Mouse (Mus musculus) midbrain, embryonic 13.5 days (tissue): ENCODE results near the gene 4833423E24Rik. TPM values are rescaled to one million over a fixed set of nuclear protein-coding genes. Genes with fewer than 3 reads are reported as not detected.

Source experiments
- ATAC-seq: fragments of 200-750 bp; cut with Nextera tagmentation; 2 replicates; pipeline ENCODE4 v1.8.0; 2017; ENCODE audit warnings: mild to moderate bottlenecking, moderate TSS enrichment, moderate library complexity
- H3K27ac ChIP-seq: fragments of 300-500 bp; sonication (generic); 2 replicates; pipeline ENCODE4 v1.5.1; 2015; ENCODE audit warnings: inconsistent platforms, mild to moderate bottlenecking, moderate library complexity
- H3K27me3 ChIP-seq: fragments of 300-500 bp; sonication (generic); 2 replicates; pipeline ENCODE4 v1.6.1; 2015; ENCODE audit warnings: mild to moderate bottlenecking, inconsistent platforms
- H3K36me3 ChIP-seq: fragments of 300-500 bp; sonication (generic); 2 replicates; pipeline ENCODE4 v1.6.1; 2015; ENCODE audit warnings: mild to moderate bottlenecking, inconsistent platforms
- H3K4me1 ChIP-seq: fragments of 300-500 bp; sonication (generic); replicated peaks from 2 replicates; pipeline ENCODE4 v1.6.1; 2015; ENCODE audit warnings: inconsistent platforms
- H3K4me2 ChIP-seq: fragments of 300-500 bp; sonication (generic); replicated peaks from 2 replicates; pipeline ENCODE4 v1.6.1; 2015; ENCODE audit warnings: moderate library complexity, mild to moderate bottlenecking, inconsistent platforms
- H3K4me3 ChIP-seq: fragments of 300-500 bp; sonication (generic); replicated peaks from 2 replicates; pipeline ENCODE4 v1.5.1; 2015; ENCODE audit warnings: mild to moderate bottlenecking, inconsistent platforms
- H3K9ac ChIP-seq: fragments of 300-500 bp; sonication (generic); replicated peaks from 2 replicates; pipeline ENCODE4 v1.6.1; 2015; ENCODE audit warnings: mild to moderate bottlenecking, inconsistent platforms
- H3K9me3 ChIP-seq: fragments of 300-500 bp; sonication (generic); 2 replicates; pipeline ENCODE4 v1.6.1; 2016; ENCODE audit warnings: mild to moderate bottlenecking, inconsistent platforms
- WGBS: fragments of 180-500 bp; shearing (Covaris S2); methylation state at CpG from one replicate; pipeline ENCODE4 v1.1.7; 2015; 5-methylcytosine and 5-hydroxymethylcytosine counted together
- polyA plus RNA-seq: library from polyadenylated mRNA; unstranded; fragments of >200 nt; fragmentation: Nextera tagmentation; extraction: Ambion mirVana; gene quantifications from 2 replicates; pipeline ENCODE4 v1.2.1, GENCODE M21; 2015

The 4833423E24Rik gene
- polyA plus RNA-seq, 1 experiment from 2014 or later = not detected

DNA sequence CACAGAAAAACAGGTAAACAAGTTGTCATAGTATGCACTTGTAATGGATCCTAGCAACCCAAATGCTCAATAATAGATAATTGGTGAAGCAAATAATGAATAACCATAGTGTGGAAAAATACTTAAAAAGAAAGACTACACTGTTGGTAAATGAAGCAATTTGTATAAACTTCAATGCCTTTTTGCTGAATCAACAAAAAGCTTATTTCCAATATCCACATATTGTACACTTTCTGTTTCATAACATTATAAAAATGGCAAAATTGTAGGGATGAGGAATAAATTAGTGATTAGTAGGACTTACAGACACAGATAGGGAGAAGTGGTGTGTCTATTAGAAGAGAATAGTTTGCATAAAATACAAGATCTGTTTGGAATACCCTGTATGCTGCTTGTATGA, 76.3 kb downstream of the 4833423E24Rik start:
- Histone ChIP-seq H3K9me3 (no peaks in the 10 kb centered on the region), H3K4me1 (no peaks in the 10 kb centered on the region), H3K4me2 (no peak overlapping the region), H3K27me3 (no peaks in the 10 kb centered on the region), H3K36me3 (no peaks in the 10 kb centered on the region), H3K4me3 (no peak overlapping the region), H3K27ac (no peak overlapping the region), H3K9ac (no peak overlapping the region)
- ATAC-seq = no peak

DNA sequence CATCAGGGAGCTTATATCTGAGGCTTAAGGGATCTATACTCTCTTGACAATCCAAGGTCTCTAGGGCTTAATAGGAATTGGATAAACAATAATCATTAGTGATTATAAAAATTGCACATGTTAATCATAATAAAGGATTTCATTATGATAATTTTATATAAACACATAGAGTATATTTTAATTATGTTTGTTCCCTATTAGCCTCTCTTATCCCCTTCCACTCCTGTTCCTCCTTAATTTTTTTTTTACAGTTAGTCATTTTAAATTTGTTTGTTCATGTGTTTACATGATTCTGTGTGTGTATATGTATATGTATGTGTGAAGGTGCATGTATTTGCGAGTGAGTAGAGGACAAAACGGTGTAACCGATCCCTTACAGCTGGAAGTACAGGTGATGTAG, 82.5 kb downstream of the 4833423E24Rik start, which contains the start of gene Olfr994:
TSS of gene Olfr994 (minus strand) at position 101 of the 400 bp plus-strand sequence.
- Histone ChIP-seq H3K9me3 (no peaks in the 10 kb centered on the region), H3K9ac (no peak within 1 kb of the TSS), H3K4me3 (no peak within 1 kb of the TSS), H3K4me2 (no peak within 1 kb of the TSS), H3K4me1 (no peaks in the 10 kb centered on the region), H3K36me3 (no peaks in the 10 kb centered on the region), H3K27ac (no peak within 1 kb of the TSS), H3K27me3 (no peaks in the 10 kb centered on the region)
- 95% methylated on average over 3 of the region's 3 CpGs for WGBS
- ATAC-seq = no peak

Other genes with a start within 250 kb of the 4833423E24Rik start
- not detected in 2 replicates for gene Olfr987, start 179.7 kb downstream of the 4833423E24Rik start, polyA plus RNA-seq
- gene Olfr988, start 155.8 kb downstream of the 4833423E24Rik start, polyA plus RNA-seq = not detected in 2 replicates
- gene Olfr992, start 109.6 kb downstream of the 4833423E24Rik start, polyA plus RNA-seq = not detected in 2 replicates
- gene Olfr993, start 104.1 kb downstream of the 4833423E24Rik start, polyA plus RNA-seq = not detected in 2 replicates
- gene Olfr994, start 82.6 kb downstream of the 4833423E24Rik start, polyA plus RNA-seq = not detected in 2 replicates
- gene Olfr995, start 75.4 kb downstream of the 4833423E24Rik start, polyA plus RNA-seq = not detected in 2 replicates
- gene Olfr996, start 60.2 kb upstream of the 4833423E24Rik start, polyA plus RNA-seq = not detected in 2 replicates
- gene Olfr998, start 69.9 kb upstream of the 4833423E24Rik start, polyA plus RNA-seq = not detected in 2 replicates
- not detected in 2 replicates for gene Olfr1000, start 92.9 kb upstream of the 4833423E24Rik start, polyA plus RNA-seq
- gene Olfr1002, start 131.7 kb upstream of the 4833423E24Rik start, polyA plus RNA-seq = not detected in 2 replicates
- not detected in 2 replicates for gene Olfr154, start 145.4 kb upstream of the 4833423E24Rik start, polyA plus RNA-seq
- not detected in 2 replicates for gene Olfr1006, start 159.7 kb upstream of the 4833423E24Rik start, polyA plus RNA-seq
- not detected in 2 replicates for gene Olfr1008, start 170.4 kb upstream of the 4833423E24Rik start, polyA plus RNA-seq
- not detected in 2 replicates for gene Olfr1009, start 196.4 kb upstream of the 4833423E24Rik start, polyA plus RNA-seq
- gene Olfr1012, start 243.7 kb upstream of the 4833423E24Rik start, polyA plus RNA-seq = not detected in 2 replicates
- not detected in 2 replicates for gene Olfr1013, start 248.1 kb upstream of the 4833423E24Rik start, polyA plus RNA-seq